Mouse (Mus musculus): ENCODE results near the gene Med25.

Med25 gene

GRCm38 (mm10) chr7:44892276-44892921 lies at the start of gene Med25:
Gene Med25 (minus strand): TSS chr7:44892712.
- DNase-seq, result peak; percentile 91

GRCm38 (mm10) chr7:44938680-44939079 lies 46.2 kb upstream of the Med25 start:
- DNase-seq, result no peak

GRCm38 (mm10) chr7:44929204-44930151 lies 37.0 kb upstream of the Med25 start, which contains the start of gene Ap2a1:
Gene Ap2a1 (minus strand): TSS chr7:44929496.
- DNase-seq, result peak; percentile 99

- no peak for DNase-seq
These were observed 36.1 kb upstream of the Med25 start for GRCm38 (mm10) chr7:44928570-44928969.

GRCm38 (mm10) chr7:44925468-44925867 lies 33.0 kb upstream of the Med25 start:
- peak; percentile 61 for DNase-seq

- DNase-seq, result no peak
These were observed 30.0 kb upstream of the Med25 start for GRCm38 (mm10) chr7:44922530-44922929.

- DNase-seq, result no peak
These were observed 26.6 kb upstream of the Med25 start for GRCm38 (mm10) chr7:44919127-44919526.

GRCm38 (mm10) chr7:44918219-44918618 lies 25.7 kb upstream of the Med25 start:
- DNase-seq, result no peak

- DNase-seq, result no peak
These were observed 24.4 kb upstream of the Med25 start for GRCm38 (mm10) chr7:44916881-44917280.

GRCm38 (mm10) chr7:44916191-44916590 lies 23.7 kb upstream of the Med25 start:
- DNase-seq, result no peak

- DNase-seq, result no peak
These were observed 22.8 kb upstream of the Med25 start for GRCm38 (mm10) chr7:44915314-44915713.

GRCm38 (mm10) chr7:44914396-44914795 lies 21.9 kb upstream of the Med25 start:
- no peak for DNase-seq

GRCm38 (mm10) chr7:44908706-44909476 lies 16.4 kb upstream of the Med25 start:
- peak; percentile 42 for DNase-seq

- no peak for DNase-seq
These were observed 12.9 kb upstream of the Med25 start for GRCm38 (mm10) chr7:44905430-44905829.

- peak; percentile 79 for DNase-seq
These were observed 8.8 kb upstream of the Med25 start for GRCm38 (mm10) chr7:44901230-44901722.

GRCm38 (mm10) chr7:44900632-44901031 lies 8.1 kb upstream of the Med25 start:
- DNase-seq, result no peak

- peak; percentile 61 for DNase-seq
These were observed 6.1 kb upstream of the Med25 start for GRCm38 (mm10) chr7:44898607-44899006.

GRCm38 (mm10) chr7:44896499-44896898 lies 4.0 kb upstream of the Med25 start:
- no peak for DNase-seq

GRCm38 (mm10) chr7:44895593-44896434 lies 3.3 kb upstream of the Med25 start, which contains the start of gene Fuz:
Gene Fuz (plus strand): TSS chr7:44896079.
- DNase-seq, result peak; percentile 86

- no peak for DNase-seq
These were observed 2.7 kb upstream of the Med25 start for GRCm38 (mm10) chr7:44895206-44895592.

GRCm38 (mm10) chr7:44894175-44894574 lies 1.7 kb upstream of the Med25 start:
- DNase-seq, result no peak

- no peak for DNase-seq
These were observed 685 bp upstream of the Med25 start for GRCm38 (mm10) chr7:44893197-44893596.

Measured in thymus, postnatal 4 days (tissue).